8 mouse cellular contexts compared by ENCODE assay signal in genomic region chr17:28012851-28013250, GRCm38 (mm10).
DNase-seq lines count a peak whose midpoint lies in the region; ATAC-seq and TF ChIP-seq lines count a peak whose summit lies in the region.

No protein-coding gene starts in this region.

- H3K9ac ChIP-seq in neural tube, embryonic 11.5 days (ENCODE audit: low read length), result peak overlapping the region; percentile 35; the same call in 1 of the 2 replicates
- H3K9ac ChIP-seq in liver, embryonic 14.5 days (replicated peaks), result peak overlapping the region; percentile 27

- H3K4me1 ChIP-seq in neural tube, embryonic 11.5 days (ENCODE audit: control insufficient read depth, insufficient read depth, low read length), result peaks cover 18% of the 10 kb centered on the region
- H3K4me1 ChIP-seq in liver, embryonic 14.5 days (replicated peaks; ENCODE audit: control insufficient read depth in 2 of 2, insufficient read depth in 2 of 2, low read length in 1 of 2), result peaks cover 7 to 36% of the 10 kb centered on the region in 2 experiments; a peak in 3 of 4 replicates

- intact Hi-C loops in gastrocnemius, adult 2 months (cut with DNase I), result no loop called here
- intact Hi-C loops in gastrocnemius, postnatal 14 days (cut with DNase I; ENCODE audit: low total_unique reads), result no loop called here

- H3K27me3 ChIP-seq in neural tube, embryonic 11.5 days (ENCODE audit: control insufficient read depth, insufficient read depth, low read length), result no peaks in the 10 kb centered on the region
- H3K27me3 ChIP-seq in liver, embryonic 14.5 days (ENCODE audit: control insufficient read depth, insufficient read depth, low read length), result no peaks in the 10 kb centered on the region

- H3K36me3 ChIP-seq in neural tube, embryonic 11.5 days (ENCODE audit: control insufficient read depth, insufficient read depth, low read length), result no peaks in the 10 kb centered on the region
- H3K36me3 ChIP-seq in liver, embryonic 14.5 days (replicated peaks; ENCODE audit: control insufficient read depth, insufficient read depth, low read depth), result no peaks in the 10 kb centered on the region

- peak overlapping the region; percentile 7 for H3K4me3 ChIP-seq in gastrocnemius, adult 2 months
- no peak overlapping the region for H3K4me3 ChIP-seq in neural tube, embryonic 11.5 days (ENCODE audit: low read depth, low read length)
- H3K4me3 ChIP-seq in liver, embryonic 14.5 days (ENCODE audit: insufficient read depth in 1 of 2, low read depth in 2 of 2, low read length in 2 of 2), result no peak overlapping the region

- peak overlapping the region; percentile 76 for H3K27ac ChIP-seq in gastrocnemius, adult 2 months
- H3K27ac ChIP-seq in neural tube, embryonic 11.5 days (ENCODE audit: low read depth, low read length), result peak overlapping the region; percentile 60; the same call in 1 of the 2 replicates
- no peak overlapping the region for H3K27ac ChIP-seq in liver, embryonic 14.5 days

- no peaks in the 10 kb centered on the region for H3K9me3 ChIP-seq in neural tube, embryonic 11.5 days (ENCODE audit: control insufficient read depth, low read length)
- H3K9me3 ChIP-seq in liver, embryonic 14.5 days (ENCODE audit: control insufficient read depth, low read length), result no peaks in the 10 kb centered on the region

- H3K4me2 ChIP-seq in neural tube, embryonic 11.5 days (ENCODE audit: low read depth), result no peak overlapping the region
- peak overlapping the region; percentile 53 for H3K4me2 ChIP-seq in liver, embryonic 14.5 days (ENCODE audit: low read depth)

- no peak for TF ChIP-seq CTCF in gastrocnemius, adult 2 months (IDR thresholded peaks at IDR 0.05)
- no peak for TF ChIP-seq CTCF in liver, embryonic 14.5 days (IDR thresholded peaks at IDR 0.05; ENCODE audit: low read depth)

- DNase-seq in gastrocnemius, adult 2 months, result no peak
- no peak for DNase-seq in gastrocnemius, postnatal 14 days
- no peak for DNase-seq in neural tube, embryonic 11.5 days (ENCODE audit: low spot score)
- DNase-seq in neural tube, embryonic 10.5 days (ENCODE audit: extremely low spot score, low spot score), result no peak
- no peak for DNase-seq in liver, embryonic 14.5 days (ENCODE audit: low read depth in 3 of 3, low spot score in 3 of 3)
- no peak for DNase-seq in thymus, postnatal 4 days
- DNase-seq in right cerebral cortex, postnatal 36 days (ENCODE audit: low spot score in 2 of 2), result no peak
- DNase-seq in cerebellum, adult 18-20 months, result no peak

- WGBS in neural tube, embryonic 11.5 days, result 80% methylated on average over 6 of the region's 6 CpGs
- WGBS in liver, embryonic 14.5 days (ENCODE audit: insufficient replicate concordance), result 20% methylated on average over 6 of the region's 6 CpGs

- TF ChIP-seq EP300 in liver, embryonic 14.5 days (IDR thresholded peaks at IDR 0.05; ENCODE audit: low read depth), result no peak

- ATAC-seq in neural tube, embryonic 11.5 days (ENCODE audit: insufficient read depth, low FRiP score, low TSS enrichment), result no peak
- ATAC-seq in liver, embryonic 14.5 days (ENCODE audit: insufficient read depth), result no peak
